Mouse (Mus musculus) hindbrain, embryonic 14.5 days (tissue): ENCODE measurements around the gene Adam12. TPM values are rescaled to one million over a fixed set of nuclear protein-coding genes. Genes with fewer than 3 reads are reported as not detected.

Experiments
- ATAC-seq: fragments of 200-750 bp; cut with Nextera tagmentation; 2 replicates; pipeline ENCODE4 v1.8.0; 2017; ENCODE audit warnings: moderate number of reproducible peaks, mild to moderate bottlenecking, moderate TSS enrichment, moderate library complexity; ENCODE audit not compliant: low FRiP score
- DNase-seq: peaks from one replicate; pipeline ENCODE4 v3.0.0-alpha.2; 2015; ENCODE audit warnings: low spot score
- H3K27ac ChIP-seq: fragments of 300-500 bp; sonication (generic); 2 replicates; pipeline ENCODE4 v1.5.1; 2014; ENCODE audit warnings: mild to moderate bottlenecking, moderate library complexity
- H3K27me3 ChIP-seq: fragments of 300-500 bp; sonication (generic); 2 replicates; pipeline ENCODE4 v1.6.1; 2014; ENCODE audit warnings: mild to moderate bottlenecking, low read length, mixed read lengths; ENCODE audit not compliant: control insufficient read depth, insufficient read depth
- H3K36me3 ChIP-seq: fragments of 300-500 bp; sonication (generic); replicated peaks from 2 replicates; pipeline ENCODE4 v1.6.1; 2014; ENCODE audit not compliant: control insufficient read depth, insufficient read depth
- H3K4me1 ChIP-seq: fragments of 300-500 bp; sonication (generic); replicated peaks from 2 replicates; pipeline ENCODE4 v1.6.1; 2014; ENCODE audit warnings: antibody characterized with exemption, low read length, mixed read lengths; ENCODE audit not compliant: control insufficient read depth, insufficient read depth
- H3K4me2 ChIP-seq: fragments of 300-500 bp; sonication (generic); replicated peaks from 2 replicates; pipeline ENCODE4 v1.6.1; 2014; ENCODE audit warnings: mild to moderate bottlenecking, moderate library complexity
- H3K4me3 ChIP-seq: fragments of 300-500 bp; sonication (generic); replicated peaks from 2 replicates; pipeline ENCODE4 v1.5.1; 2014; ENCODE audit warnings: mild to moderate bottlenecking, low read length
- H3K9ac ChIP-seq: fragments of 300-500 bp; sonication (generic); 2 replicates; pipeline ENCODE4 v1.6.1; 2014
- H3K9me3 ChIP-seq: fragments of 300-500 bp; sonication (generic); 2 replicates; pipeline ENCODE4 v1.6.1; 2016; ENCODE audit warnings: low read length; ENCODE audit not compliant: control insufficient read depth
- WGBS: fragments of 180-500 bp; shearing (Covaris S2); extraction: QIAGEN DNeasy Blood & Tissue Kit; methylation state at CpG from one replicate; pipeline ENCODE4 v1.1.7; 2014; 5-methylcytosine and 5-hydroxymethylcytosine counted together
- polyA plus RNA-seq: library from polyadenylated mRNA; unstranded; fragments of >200 nt; fragmentation: Nextera tagmentation; extraction: Ambion mirVana; gene quantifications from 2 replicates; pipeline ENCODE4 v1.2.1, GENCODE M21; 2014

The Adam12 gene
- 5.9 and 7.0 TPM in 2 replicates for polyA plus RNA-seq

- H3K36me3 ChIP-seq = no peaks in the 10 kb centered on the region
- H3K27me3 ChIP-seq = no peaks in the 10 kb centered on the region
- H3K4me3 ChIP-seq = no peak within 1 kb of the TSS
- no peak within 1 kb of the TSS for H3K27ac ChIP-seq
- ATAC-seq (no peak), DNase-seq (no peak)
- H3K9me3 ChIP-seq = no peaks in the 10 kb centered on the region
- H3K9ac ChIP-seq = no peak within 1 kb of the TSS
- H3K4me2 ChIP-seq = no peak within 1 kb of the TSS
- WGBS = 80% methylated on average over 14 of the region's 14 CpGs
- peaks cover 11% of the 10 kb centered on the region; the same call in 1 of the 2 replicates for H3K4me1 ChIP-seq
Measured at GRCm38 (mm10) chr7:134231378-134232346, at the start of gene Adam12. Adam12 (minus strand) TSS chr7:134232146.

GRCm38 (mm10) chr7:134272956-134273355 lies 41.0 kb upstream of the Adam12 start:
- Histone ChIP-seq H3K9me3 (no peaks in the 10 kb centered on the region), H3K36me3 (no peaks in the 10 kb centered on the region), H3K27ac (no peak overlapping the region), H3K9ac (no peak overlapping the region), H3K27me3 (no peaks in the 10 kb centered on the region), H3K4me1 (no peaks in the 10 kb centered on the region), H3K4me3 (no peak overlapping the region), H3K4me2 (no peak overlapping the region)
- DNase-seq = no peak
- 85% methylated on average over 5 of the region's 5 CpGs for WGBS
- no peak for ATAC-seq

- Histone ChIP-seq H3K27ac (no peak overlapping the region), H3K4me3 (no peak overlapping the region), H3K4me2 (no peak overlapping the region), H3K9ac (no peak overlapping the region), H3K9me3 (no peaks in the 10 kb centered on the region), H3K27me3 (no peaks in the 10 kb centered on the region), H3K4me1 (no peaks in the 10 kb centered on the region), H3K36me3 (no peaks in the 10 kb centered on the region)
- WGBS = 77% methylated on average over 4 of the region's 4 CpGs
- no peak for DNase-seq
- ATAC-seq = no peak
Measured at GRCm38 (mm10) chr7:134272421-134272820, 40.5 kb upstream of the Adam12 start.

GRCm38 (mm10) chr7:134265783-134266182 lies 33.8 kb upstream of the Adam12 start:
- WGBS = 87% methylated on average over 4 of the region's 4 CpGs
- H3K4me1 ChIP-seq = no peaks in the 10 kb centered on the region
- H3K27me3 ChIP-seq = no peaks in the 10 kb centered on the region
- no peak overlapping the region for H3K4me2 ChIP-seq
- ATAC-seq (no peak), DNase-seq (no peak)
- H3K4me3 ChIP-seq = no peak overlapping the region
- H3K9me3 ChIP-seq = no peaks in the 10 kb centered on the region
- no peak overlapping the region for H3K27ac ChIP-seq
- H3K9ac ChIP-seq = no peak overlapping the region
- no peaks in the 10 kb centered on the region for H3K36me3 ChIP-seq

- no peaks in the 10 kb centered on the region for H3K36me3 ChIP-seq
- no peak overlapping the region for H3K27ac ChIP-seq
- no peak overlapping the region for H3K4me3 ChIP-seq
- 45% methylated on average over 4 of the region's 4 CpGs for WGBS
- no peaks in the 10 kb centered on the region for H3K9me3 ChIP-seq
- ATAC-seq (no peak), DNase-seq (peak; percentile 70)
- H3K27me3 ChIP-seq = no peaks in the 10 kb centered on the region
- H3K4me2 ChIP-seq = no peak overlapping the region
- H3K4me1 ChIP-seq = no peaks in the 10 kb centered on the region
- H3K9ac ChIP-seq = no peak overlapping the region
Measured at GRCm38 (mm10) chr7:134263146-134263906, 31.4 kb upstream of the Adam12 start.

GRCm38 (mm10) chr7:134261003-134261701 lies 29.2 kb upstream of the Adam12 start:
- WGBS = 60% methylated on average over 4 of the region's 4 CpGs
- DNase-seq = no peak

GRCm38 (mm10) chr7:134250273-134250870 lies 18.4 kb upstream of the Adam12 start:
- DNase-seq = no peak
- no peak overlapping the region for H3K4me3 ChIP-seq
- H3K4me2 ChIP-seq = no peak overlapping the region
- no peak overlapping the region for H3K9ac ChIP-seq
- no peaks in the 10 kb centered on the region for H3K9me3 ChIP-seq
- ATAC-seq = no peak
- H3K36me3 ChIP-seq = no peaks in the 10 kb centered on the region
- no peak overlapping the region for H3K27ac ChIP-seq
- no peaks in the 10 kb centered on the region for H3K27me3 ChIP-seq
- WGBS = 85% methylated on average over 7 of the region's 7 CpGs
- H3K4me1 ChIP-seq = 0 out of 2 replicates have a peak, but pooled peaks cover 5% of the 10 kb centered on the region

More at GRCm38 (mm10) chr7:134261003-134261701, 29.2 kb upstream of the Adam12 start:
- Histone ChIP-seq H3K4me3 (no peak overlapping the region), H3K9ac (no peak overlapping the region), H3K4me1 (no peaks in the 10 kb centered on the region), H3K36me3 (no peaks in the 10 kb centered on the region), H3K27ac (no peak overlapping the region), H3K9me3 (no peaks in the 10 kb centered on the region), H3K27me3 (no peaks in the 10 kb centered on the region), H3K4me2 (no peak overlapping the region)
- no peak for ATAC-seq

- no peak overlapping the region for H3K27ac ChIP-seq
- ATAC-seq = no peak
- no peak overlapping the region for H3K4me3 ChIP-seq
- no peaks in the 10 kb centered on the region for H3K36me3 ChIP-seq
- H3K27me3 ChIP-seq = no peaks in the 10 kb centered on the region
- H3K9me3 ChIP-seq = no peaks in the 10 kb centered on the region
- H3K9ac ChIP-seq = no peak overlapping the region
- no peak for DNase-seq
- WGBS = 95% methylated on average over 2 of the region's 2 CpGs
- 0 out of 2 replicates have a peak, but pooled peaks cover 5% of the 10 kb centered on the region for H3K4me1 ChIP-seq
- no peak overlapping the region for H3K4me2 ChIP-seq
Measured at GRCm38 (mm10) chr7:134248041-134248440, 16.1 kb upstream of the Adam12 start.
